In the genomic region with DNA sequence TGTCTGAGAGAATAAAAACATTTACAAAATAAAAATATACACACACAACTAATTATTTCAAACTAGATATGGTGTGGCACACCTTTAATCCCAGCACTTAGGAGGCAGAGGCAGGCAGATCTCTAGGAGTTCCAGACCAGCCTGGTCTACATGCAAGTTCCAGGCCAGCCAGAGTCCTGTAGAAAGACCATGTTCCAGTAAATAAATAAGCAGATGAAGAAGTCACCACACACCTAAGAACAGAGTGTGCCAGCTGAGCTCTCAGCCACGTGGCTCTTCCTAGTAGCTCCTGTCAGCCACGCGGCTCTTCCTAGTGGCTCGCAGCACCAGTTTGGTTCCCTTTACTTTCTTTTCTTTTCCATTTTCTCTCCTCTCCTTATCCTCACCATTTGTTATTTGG, we compare ENCODE assay signal across 9 mouse cellular contexts.
"Had no signal": no experiment of that assay in that cellular context is flagged by ENCODE, and none has a peak within 500 bp of the region (broad histone marks: within the 10 kb centered on the region; RNA-seq: fewer than 3 reads in every experiment).

No protein-coding gene starts in this region.

- H3K27ac ChIP-seq: limb, embryonic 15.5 days; midbrain, embryonic 12.5 days; neural tube, embryonic 13.5 days had no signal

- H3K36me3 ChIP-seq: limb, embryonic 15.5 days; midbrain, embryonic 12.5 days; neural tube, embryonic 13.5 days had no signal

- H3K4me3 ChIP-seq: limb, embryonic 15.5 days; midbrain, embryonic 12.5 days; neural tube, embryonic 13.5 days had no signal

- H3K9ac ChIP-seq: limb, embryonic 15.5 days; midbrain, embryonic 12.5 days; neural tube, embryonic 13.5 days had no signal

- ATAC-seq: midbrain, embryonic 16.5 days had no signal

- DNase-seq: kidney, postnatal 25 days; right cerebral cortex, postnatal 4 days; spleen, adult 18-20 months; thymus, adult 18-20 months; thymus, postnatal 14 days had no signal

- H3K27me3 ChIP-seq: limb, embryonic 15.5 days; neural tube, embryonic 13.5 days had no signal

- H3K9me3 ChIP-seq: limb, embryonic 15.5 days; midbrain, embryonic 12.5 days; neural tube, embryonic 13.5 days had no signal

- H3K4me2 ChIP-seq: limb, embryonic 15.5 days; midbrain, embryonic 12.5 days; neural tube, embryonic 13.5 days had no signal
